Comparison of ENCODE assay signal across 25 mouse cellular contexts in genomic region chr9:119375008-119375407, GRCm38 (mm10). TPM values are rescaled to one million over a fixed set of nuclear protein-coding genes. Genes with fewer than 3 reads are reported as not detected.
"Had no signal": no experiment of that assay in that cellular context is flagged by ENCODE, and none has a peak within 500 bp of the region (broad histone marks: within the 10 kb centered on the region; RNA-seq: fewer than 3 reads in every experiment).

No protein-coding gene starts in this region.

- ATAC-seq: intestine, postnatal 0 days; liver, embryonic 12.5 days; midbrain, embryonic 13.5 days; midbrain, embryonic 16.5 days had no signal

- H3K27me3 ChIP-seq: limb, embryonic 13.5 days; liver, embryonic 12.5 days; liver, embryonic 15.5 days; lung, embryonic 15.5 days; midbrain, embryonic 13.5 days; neural tube, embryonic 12.5 days; neural tube, embryonic 15.5 days had no signal

- H3K4me1 ChIP-seq: limb, embryonic 13.5 days; liver, embryonic 12.5 days; liver, embryonic 15.5 days; lung, embryonic 15.5 days; midbrain, embryonic 13.5 days; neural tube, embryonic 12.5 days; neural tube, embryonic 15.5 days had no signal

- H3K36me3 ChIP-seq: liver, embryonic 12.5 days; liver, embryonic 15.5 days; neural tube, embryonic 12.5 days; neural tube, embryonic 15.5 days had no signal

- H3K27ac ChIP-seq: kidney, postnatal 0 days; left cerebral cortex, adult 2 months; limb, embryonic 13.5 days; liver, embryonic 12.5 days; liver, embryonic 15.5 days; lung, embryonic 15.5 days; midbrain, embryonic 13.5 days; neural tube, embryonic 12.5 days; neural tube, embryonic 15.5 days; stomach, postnatal 0 days had no signal

- H3K9ac ChIP-seq: limb, embryonic 13.5 days; liver, embryonic 12.5 days; liver, embryonic 15.5 days; lung, embryonic 15.5 days; midbrain, embryonic 13.5 days; neural tube, embryonic 12.5 days; neural tube, embryonic 15.5 days had no signal

- H3K4me3 ChIP-seq: left cerebral cortex, adult 2 months; limb, embryonic 13.5 days; liver, embryonic 12.5 days; liver, embryonic 15.5 days; lung, embryonic 15.5 days; midbrain, embryonic 13.5 days; myocyte; neural tube, embryonic 12.5 days; neural tube, embryonic 15.5 days had no signal

- H3K9me3 ChIP-seq: limb, embryonic 13.5 days; liver, embryonic 12.5 days; liver, embryonic 15.5 days; lung, embryonic 15.5 days; midbrain, embryonic 13.5 days; neural tube, embryonic 12.5 days; neural tube, embryonic 15.5 days had no signal

- H3K4me2 ChIP-seq: limb, embryonic 13.5 days; liver, embryonic 12.5 days; liver, embryonic 15.5 days; lung, embryonic 15.5 days; midbrain, embryonic 13.5 days; neural tube, embryonic 12.5 days; neural tube, embryonic 15.5 days had no signal

- DNase-seq: kidney, adult 2 months; kidney, postnatal 36 days; layer of hippocampus, postnatal 36 days; liver; lung, adult 18-20 months; lung, postnatal 10 days; lung, postnatal 36 days; right cerebral cortex, adult 18-20 months; right cerebral cortex, postnatal 14 days; right cerebral cortex, postnatal 4 days; thymus, postnatal 25 days had no signal

RNA-seq across cellular contexts. Expression of gene Slc22a14, which starts 9.7 kb away (rescaled TPM):
- polyA plus RNA-seq: intestine, postnatal 0 days; liver, embryonic 12.5 days; lung, embryonic 15.5 days; myocyte; neural tube, embryonic 12.5 days; neural tube, embryonic 15.5 days; stomach, embryonic 14.5 days; stomach, postnatal 0 days had no signal
